Comparison of ENCODE assay signal across 24 mouse cellular contexts in the genomic region with DNA sequence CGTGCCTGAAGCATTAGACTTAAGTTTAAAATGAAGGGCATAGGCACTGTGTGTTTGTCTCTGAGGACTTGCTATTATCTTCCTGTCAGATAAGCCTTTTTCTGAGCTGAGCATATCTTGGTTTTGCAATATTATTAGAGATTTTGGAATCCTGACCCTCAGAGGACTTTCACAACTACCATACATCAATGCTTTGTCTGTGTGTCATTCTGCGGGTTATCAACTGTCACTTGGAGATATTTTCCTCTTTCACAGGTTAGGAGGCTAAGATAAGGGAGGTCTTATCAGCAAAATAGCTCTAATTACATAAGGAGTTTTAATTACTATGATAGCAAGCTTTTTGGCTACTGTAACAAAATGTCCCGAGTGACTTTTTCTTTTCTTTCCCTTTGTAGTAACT. TPM values are rescaled to one million over a fixed set of nuclear protein-coding genes. Genes with fewer than 3 reads are reported as not detected.
A peak's percentile ranks its signal among the peaks of the same experiment; 100 is the strongest.
DNase-seq lines count a peak whose midpoint lies in the region; ATAC-seq and TF ChIP-seq lines count a peak whose summit lies in the region.
"Had no signal": no experiment of that assay in that cellular context is flagged by ENCODE, and none has a peak within 500 bp of the region (broad histone marks: within the 10 kb centered on the region; RNA-seq: fewer than 3 reads in every experiment).

No protein-coding gene starts in this region.

- TF ChIP-seq EP300 in liver, postnatal 0 days (IDR thresholded peaks at IDR 0.05; ENCODE audit: low read depth) = 0 out of 2 replicates have a peak, but pooled peaks have one; percentile 14

- H3K36me3 ChIP-seq in liver, postnatal 0 days (replicated peaks; ENCODE audit: insufficient read depth, low read length) = no peaks in the 10 kb centered on the region
- H3K36me3 ChIP-seq in G1E (replicated peaks) = no peaks in the 10 kb centered on the region
- H3K36me3 ChIP-seq in kidney, embryonic 15.5 days = no peaks in the 10 kb centered on the region
- H3K36me3 ChIP-seq: embryonic facial prominence, embryonic 10.5 days; embryonic facial prominence, embryonic 12.5 days; forebrain, embryonic 15.5 days had no signal

- H3K4me2 ChIP-seq in liver, postnatal 0 days (ENCODE audit: low read depth, low read length) = no peak overlapping the region
- H3K4me2 ChIP-seq in kidney, embryonic 15.5 days = no peak overlapping the region
- H3K4me2 ChIP-seq: embryonic facial prominence, embryonic 12.5 days; forebrain, embryonic 13.5 days; forebrain, embryonic 15.5 days had no signal

- no peak for ATAC-seq in liver, postnatal 0 days
- peak; percentile 54 for ATAC-seq in G1E (ENCODE audit: extremely low read depth, insufficient number of reproducible peaks, low FRiP score, poor library complexity, severe bottlenecking)
- ATAC-seq in granulocyte monocyte progenitor cell, adult 5-6 weeks (replicated peaks; ENCODE audit: poor library complexity, severe bottlenecking) = peak; percentile 53
- no peak for ATAC-seq in kidney, embryonic 15.5 days (replicated peaks; ENCODE audit: low FRiP score)
- ATAC-seq: CD4-positive, CD25-positive, alpha-beta regulatory T cell, adult 4 months; forebrain, embryonic 13.5 days; forebrain, embryonic 15.5 days; forebrain, postnatal 0 days had no signal

- H3K4me1 ChIP-seq in liver, postnatal 0 days (ENCODE audit: insufficient read depth) = no peaks in the 10 kb centered on the region
- H3K4me1 ChIP-seq in G1E (ENCODE audit: insufficient read depth, low read depth, low read length) = peaks cover 14% of the 10 kb centered on the region
- H3K4me1 ChIP-seq in kidney, embryonic 15.5 days = no peaks in the 10 kb centered on the region
- H3K4me1 ChIP-seq: embryonic facial prominence, embryonic 12.5 days; forebrain, embryonic 13.5 days; forebrain, embryonic 15.5 days had no signal

- H3K27me3 ChIP-seq in liver, postnatal 0 days (ENCODE audit: insufficient read depth, low read length) = no peaks in the 10 kb centered on the region
- H3K27me3 ChIP-seq in G1E (ENCODE audit: insufficient read depth, low read length) = peaks cover 16% of the 10 kb centered on the region
- H3K27me3 ChIP-seq in kidney, embryonic 15.5 days = no peaks in the 10 kb centered on the region
- H3K27me3 ChIP-seq: CH12.LX; embryonic facial prominence, embryonic 12.5 days; forebrain, embryonic 13.5 days; forebrain, embryonic 15.5 days had no signal

- H3K9ac ChIP-seq in liver, postnatal 0 days (replicated peaks) = no peak overlapping the region
- H3K9ac ChIP-seq in kidney, embryonic 15.5 days = no peak overlapping the region
- H3K9ac ChIP-seq: embryonic facial prominence, embryonic 12.5 days; forebrain, embryonic 13.5 days; forebrain, embryonic 15.5 days; forebrain, postnatal 0 days had no signal

- H3K4me3 ChIP-seq in liver, postnatal 0 days (ENCODE audit: low read depth, low read length) = no peak overlapping the region
- H3K4me3 ChIP-seq in G1E (ENCODE audit: low read depth, low read length) = no peak overlapping the region
- H3K4me3 ChIP-seq in kidney, embryonic 15.5 days (replicated peaks) = no peak overlapping the region
- H3K4me3 ChIP-seq: embryonic facial prominence, embryonic 10.5 days; embryonic facial prominence, embryonic 12.5 days; forebrain, embryonic 13.5 days; forebrain, embryonic 15.5 days had no signal

- no peak for TF ChIP-seq CTCF in liver, postnatal 0 days (IDR thresholded peaks at IDR 0.05; ENCODE audit: low read depth)
- TF ChIP-seq CTCF in G1E (IDR thresholded peaks at IDR 0.05; ENCODE audit: low read depth, low read length) = no peak

- H3K27ac ChIP-seq in liver, postnatal 0 days (ENCODE audit: low read depth) = no peak overlapping the region
- H3K27ac ChIP-seq in kidney, embryonic 15.5 days = no peak overlapping the region
- H3K27ac ChIP-seq: embryonic facial prominence, embryonic 10.5 days; embryonic facial prominence, embryonic 12.5 days; forebrain, embryonic 13.5 days; forebrain, embryonic 15.5 days had no signal

- WGBS in liver, postnatal 0 days (ENCODE audit: insufficient replicate concordance) = 45% methylated on average over 3 of the region's 3 CpGs
- WGBS in kidney, embryonic 15.5 days = 55% methylated on average over 3 of the region's 3 CpGs

- no peak for DNase-seq in liver, postnatal 0 days
- DNase-seq in liver = no peak
- DNase-seq in 416B (ENCODE audit: low read depth) = peak; percentile 70
- DNase-seq in G1E (ENCODE audit: low spot score) = no peak
- no peak for DNase-seq in heart, adult 9 months (ENCODE audit: low spot score in 2 of 2)
- no peak for DNase-seq in cerebellum, adult 11-12 months
- DNase-seq: adrenal gland, adult 2 months; adrenal gland, postnatal 10 days; adrenal gland, postnatal 25 days; B cell, adult 2 months; cerebellum, adult 11 months; cerebellum, adult 2 months; cerebellum, adult 9-10 months; cerebellum, postnatal 10 days; cerebellum, postnatal 25 days; forebrain, postnatal 0 days had no signal

- no peaks in the 10 kb centered on the region for H3K9me3 ChIP-seq in liver, postnatal 0 days (ENCODE audit: low read length)
- H3K9me3 ChIP-seq in G1E (replicated peaks) = no peaks in the 10 kb centered on the region
- H3K9me3 ChIP-seq in kidney, embryonic 15.5 days (replicated peaks) = no peaks in the 10 kb centered on the region
- H3K9me3 ChIP-seq: embryonic facial prominence, embryonic 10.5 days; embryonic facial prominence, embryonic 12.5 days; forebrain, embryonic 13.5 days; forebrain, embryonic 15.5 days had no signal

RNA-seq across cellular contexts. Expression of a gene that starts 16.5 kb away (rescaled TPM):
- 13.8 and 17.4 TPM in 2 replicates for polyA plus RNA-seq in liver, postnatal 0 days (2015; fragmentation: Nextera tagmentation; extraction: Ambion mirVana)
- total RNA-seq in G1E (2014; fragmentation: Nextera tagmentation) (23.6 and 31.0 TPM in 2 replicates), G1E (2017) (16.4 and 16.8 TPM in 2 replicates)
- polyA plus RNA-seq in G1E (2012) = 5.3 and 5.6 TPM in 2 replicates
- total RNA-seq in granulocyte monocyte progenitor cell, adult 5-6 weeks (2014; fragmentation: Nextera tagmentation) = 43.6 and 52.2 TPM in 2 replicates
- 67.0 and 77.4 TPM in 2 replicates for total RNA-seq in granulocyte monocyte progenitor cell, adult 5-6 weeks (2017)
- polyA plus RNA-seq in kidney, embryonic 15.5 days (2015; fragmentation: Nextera tagmentation; extraction: Ambion mirVana) = 14.1 and 14.3 TPM in 2 replicates

Comparison
In these comparisons a context has a peak if more than half of its experiments do, and no peak if none do; other contexts are left out.
1. ATAC-seq: peak in G1E (single experiment) and granulocyte monocyte progenitor cell, adult 5-6 weeks (single experiment); none in liver, postnatal 0 days (single experiment) and kidney, embryonic 15.5 days (single experiment).